Mouse (Mus musculus) frontal cortex, postnatal 10 days (tissue): ENCODE measurements around the gene Nr3c2.

Experiments
- DNase-seq, 2 experiments: peaks; one replicate each; pipeline ENCODE4 v3.0.0; 2022; ENCODE audit warnings: low spot score in 2 of 2, mixed read lengths in 1 of 2

Nr3c2 gene

DNA sequence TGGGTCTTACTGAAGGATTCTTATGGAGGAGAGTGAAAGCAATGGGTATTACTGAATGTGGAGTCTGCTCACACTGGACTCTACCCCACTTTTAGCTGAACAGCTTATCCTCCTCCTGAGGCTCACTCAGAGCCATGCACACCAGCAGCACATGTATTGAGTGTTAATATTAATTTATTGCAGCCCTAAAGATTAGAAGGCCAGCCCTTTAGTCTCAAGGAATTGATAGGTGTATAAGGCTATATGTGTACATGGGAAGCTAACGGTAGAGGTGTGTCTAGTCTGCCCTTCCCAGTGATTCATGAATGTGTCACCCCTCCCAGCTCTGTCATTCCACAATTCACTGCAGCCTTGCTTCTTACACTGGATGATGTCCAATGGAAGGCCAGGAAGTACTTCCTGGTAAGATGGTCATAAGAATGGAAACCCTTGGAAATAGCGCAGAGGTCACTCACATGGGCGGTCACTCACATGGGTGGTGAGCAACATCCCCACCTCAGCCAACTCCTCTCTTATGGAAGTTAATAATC lies 156.3 kb downstream of the Nr3c2 start:
- DNase-seq = no peak

DNA sequence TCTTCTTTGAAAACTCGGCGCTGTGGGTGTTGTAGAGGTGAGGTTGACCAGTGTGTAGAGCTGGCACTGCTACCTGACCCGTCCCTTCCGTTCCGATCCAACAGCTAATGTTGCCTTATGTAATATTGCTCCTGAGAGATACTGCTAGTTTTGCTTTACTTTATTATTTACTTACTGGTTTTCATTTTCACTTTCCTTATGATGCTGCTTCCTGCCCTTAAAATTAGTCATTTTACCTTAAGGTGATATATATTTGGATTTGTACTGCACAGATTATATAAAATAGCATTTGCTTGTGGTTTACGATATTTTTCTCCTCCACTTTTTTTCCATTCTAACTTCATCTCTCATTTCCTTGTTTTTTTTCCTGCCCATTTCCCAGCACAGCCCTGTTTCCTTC lies 157.6 kb downstream of the Nr3c2 start:
- no peak for DNase-seq

DNA sequence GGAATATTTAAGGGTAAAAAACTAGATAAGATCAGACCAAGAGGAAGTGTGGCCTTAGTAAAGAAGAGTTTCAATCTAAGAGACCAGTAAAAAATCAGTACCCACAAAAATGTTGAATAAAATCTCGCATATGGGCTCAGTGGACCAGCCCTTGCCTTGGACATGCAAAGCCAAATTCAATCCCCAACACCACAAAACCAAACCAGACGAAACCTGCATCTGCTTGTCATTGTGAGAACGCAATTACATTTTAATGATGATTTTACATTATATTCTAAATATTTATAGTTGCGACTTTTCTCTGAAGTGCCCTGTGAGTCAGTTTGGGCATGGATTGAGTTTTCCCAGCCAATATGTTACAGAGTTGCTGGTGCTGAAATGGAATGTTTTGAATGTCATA lies 183.4 kb downstream of the Nr3c2 start:
- no peak for DNase-seq

DNA sequence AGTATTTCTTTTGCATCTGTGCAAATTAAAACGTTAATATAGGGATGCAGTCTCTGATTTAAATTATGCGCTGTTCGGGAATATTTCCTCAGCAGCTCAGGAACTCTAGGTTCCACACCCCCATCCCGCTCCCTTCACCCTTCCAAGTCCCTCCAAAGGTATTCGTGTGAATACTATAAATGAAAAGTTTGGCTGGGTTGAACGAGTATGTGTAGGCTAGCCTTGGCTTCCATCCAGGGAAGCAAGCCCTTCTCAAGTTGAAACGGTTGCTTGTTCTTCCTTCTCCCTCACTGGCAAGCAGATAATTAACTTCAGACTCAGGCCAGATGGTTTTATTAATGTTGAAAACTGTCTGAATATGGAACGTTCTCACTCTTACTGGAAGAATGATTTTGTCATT lies 186.8 kb downstream of the Nr3c2 start:
- DNase-seq = peak in 1 of 2 experiments; percentile 11

DNA sequence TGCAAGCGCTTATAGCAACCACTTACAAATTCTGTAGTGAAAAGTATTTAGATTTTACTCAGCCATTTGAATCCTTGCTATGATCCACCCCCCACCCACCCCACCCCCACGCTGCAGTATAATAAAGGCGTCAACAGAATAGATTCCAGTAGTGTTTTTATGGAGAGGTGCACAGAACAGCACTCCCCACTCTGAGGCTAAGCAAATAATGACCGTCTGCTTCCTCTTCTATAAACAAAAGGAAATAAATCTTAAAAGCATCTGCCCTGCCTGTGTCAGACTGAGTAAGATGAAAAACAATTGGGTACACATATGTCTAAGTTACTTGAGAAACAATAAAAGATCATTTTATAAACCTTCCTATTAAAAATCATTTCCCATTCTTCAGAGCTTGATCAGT lies 197.5 kb downstream of the Nr3c2 start:
- DNase-seq = no peak

DNA sequence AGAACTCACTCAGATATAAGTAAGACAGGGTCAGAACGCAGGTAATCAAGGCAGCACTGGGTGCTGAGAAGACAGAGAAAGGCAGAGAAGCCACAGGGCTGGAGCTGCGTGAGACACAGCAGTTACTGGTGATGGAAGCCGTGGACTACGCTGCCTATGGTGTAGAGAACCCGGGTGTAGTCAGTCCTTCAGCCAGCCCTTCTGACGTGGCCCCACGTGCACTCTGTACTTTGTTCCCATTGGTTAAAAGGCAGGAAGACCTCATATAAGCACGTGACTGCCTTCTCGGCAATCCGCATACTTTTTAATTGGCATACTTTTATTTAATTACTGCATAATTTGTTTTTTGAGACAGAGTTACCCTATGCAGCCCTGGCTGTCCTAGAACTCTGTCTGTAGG lies 198.9 kb downstream of the Nr3c2 start:
- DNase-seq = no peak

DNA sequence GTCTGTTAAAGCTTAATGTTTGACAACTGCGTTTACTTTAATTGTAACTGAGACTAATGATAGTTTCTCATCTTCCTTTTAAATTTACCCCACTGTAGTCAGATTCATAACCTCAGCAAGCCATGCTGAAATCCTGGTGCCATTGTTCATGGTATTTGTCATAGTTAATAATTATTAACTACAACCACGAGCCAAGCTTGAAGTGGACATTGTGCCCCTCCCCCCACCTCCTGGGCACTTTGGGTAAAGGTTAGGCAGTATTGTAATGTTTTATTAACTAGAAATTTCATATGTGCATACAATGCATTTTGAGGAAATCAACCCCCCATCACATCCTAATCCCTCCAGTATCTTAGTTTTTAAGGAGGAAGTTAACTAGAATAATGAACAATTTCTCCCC lies 201.1 kb downstream of the Nr3c2 start:
- no peak for DNase-seq

DNA sequence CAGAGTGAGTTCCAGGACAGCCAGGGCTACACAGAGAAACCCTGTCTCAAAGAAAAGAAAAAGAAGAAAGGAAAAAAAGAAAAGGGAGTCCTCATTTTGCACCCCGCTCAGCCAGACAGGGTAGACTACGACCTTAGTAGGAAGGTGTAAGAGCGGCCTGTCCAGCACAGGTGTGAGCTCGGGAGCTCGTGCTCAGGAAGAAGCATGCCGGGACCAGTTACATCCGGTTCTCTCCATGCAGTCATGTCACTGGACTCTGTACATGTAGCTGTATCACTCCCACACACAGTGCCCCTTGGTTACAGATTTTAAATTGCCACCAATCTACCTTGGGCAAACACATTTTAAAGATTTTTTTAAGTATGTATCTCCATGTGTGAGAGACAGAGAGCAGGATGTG lies 203.6 kb downstream of the Nr3c2 start:
- DNase-seq = no peak

DNA sequence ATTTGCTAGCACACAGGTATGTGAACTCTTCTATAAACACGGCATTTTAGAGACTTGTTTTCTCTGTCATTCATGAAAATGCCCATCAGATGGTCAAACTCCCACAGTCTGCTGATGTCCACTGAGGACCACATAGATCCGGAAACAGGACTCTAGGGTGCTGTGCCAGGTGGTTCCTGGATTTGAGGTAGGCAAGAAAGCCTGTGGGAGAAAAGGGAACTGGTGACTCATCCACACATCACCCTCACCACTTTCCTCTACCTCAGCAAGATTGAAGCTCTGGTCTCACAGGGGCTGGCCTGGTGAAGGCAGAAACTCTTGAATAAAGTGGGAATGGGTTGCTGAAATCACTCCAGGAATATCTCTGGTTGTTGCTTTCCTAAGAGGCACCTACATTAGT lies 213.5 kb downstream of the Nr3c2 start:
- DNase-seq = no peak

DNA sequence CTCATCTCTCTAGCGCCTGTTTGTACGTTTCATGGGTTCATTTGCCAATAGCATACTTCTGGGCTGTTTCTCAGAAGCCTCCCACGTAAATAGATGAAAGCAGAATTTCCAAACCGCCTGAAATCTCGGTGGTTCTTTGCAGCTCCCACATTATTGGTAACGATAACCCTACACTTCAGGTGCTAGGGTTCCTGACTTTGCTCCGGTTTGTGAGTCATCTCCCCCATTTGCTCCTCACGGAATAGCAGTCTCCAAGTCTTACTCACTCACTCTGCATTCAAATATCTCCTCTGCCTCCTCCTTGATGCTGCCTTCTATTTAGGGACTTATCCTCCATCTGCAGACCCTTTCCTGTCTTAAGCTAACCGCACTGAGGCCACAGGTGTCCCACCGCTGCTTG lies 215.5 kb downstream of the Nr3c2 start:
- no peak for DNase-seq

DNA sequence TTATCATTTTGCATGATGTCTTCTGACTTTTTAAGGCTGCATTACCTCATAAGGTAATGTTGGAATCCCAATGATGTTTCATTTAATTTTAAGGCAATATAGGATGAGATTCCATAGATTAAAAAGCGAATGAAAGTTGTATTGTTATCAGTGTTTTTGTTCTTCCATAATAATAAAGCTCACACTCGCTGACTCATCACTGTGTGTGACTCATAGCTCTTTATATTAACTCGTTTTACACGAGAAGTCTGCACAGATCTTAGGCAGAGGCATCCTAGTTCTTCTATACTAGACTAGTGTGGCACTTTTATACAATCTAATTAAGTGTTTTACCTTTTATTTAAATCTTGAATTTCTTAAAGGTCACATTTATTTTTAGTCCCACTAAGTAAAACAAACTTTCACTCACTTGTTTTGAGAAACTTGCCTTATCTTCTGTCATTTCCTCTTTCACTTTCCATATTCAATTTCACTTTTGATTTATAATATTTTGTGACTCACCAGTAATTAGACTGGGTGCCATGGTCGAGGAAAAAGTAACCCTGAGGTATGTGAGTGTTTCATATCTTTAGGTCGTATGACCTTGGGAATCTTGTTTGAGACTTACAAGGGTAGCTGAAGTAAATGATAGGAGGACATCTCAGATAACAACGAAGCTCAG lies 217.3 kb downstream of the Nr3c2 start:
- DNase-seq = no peak

DNA sequence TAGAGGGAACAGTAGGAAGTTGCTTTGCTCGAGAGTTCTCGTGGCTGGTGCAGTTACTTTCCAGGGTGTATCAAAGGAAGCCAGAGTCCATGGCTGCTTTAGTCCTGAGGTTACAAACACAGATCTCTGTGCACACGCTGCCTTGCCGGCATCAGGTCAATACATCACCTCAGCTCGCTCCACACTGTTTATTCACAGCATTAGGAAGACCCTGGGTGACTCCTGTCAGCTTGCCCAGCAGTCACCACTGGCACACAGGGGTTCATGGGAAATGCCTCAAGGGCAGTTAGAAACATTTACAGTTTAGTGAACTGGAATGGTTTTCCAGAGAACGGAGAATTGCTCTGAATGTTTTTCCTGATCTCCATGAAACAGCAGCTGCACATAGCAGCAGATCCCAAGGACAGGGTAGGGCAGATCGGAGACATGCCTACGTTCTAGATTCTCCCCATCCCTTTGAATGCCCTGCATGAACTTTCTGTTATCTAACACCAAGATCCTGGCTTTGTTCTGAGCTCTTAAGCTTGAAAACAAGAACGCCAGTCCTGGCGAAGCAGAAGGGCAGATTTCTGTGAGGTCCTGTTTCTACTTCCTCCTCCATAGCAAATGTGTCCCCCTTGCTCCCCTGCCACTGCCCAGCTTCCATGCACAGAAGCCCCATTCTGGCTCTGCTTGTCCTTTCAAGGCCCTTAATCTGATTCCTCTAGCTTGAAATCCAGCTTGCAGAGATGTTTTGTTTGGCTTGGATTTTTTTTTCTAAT lies 221.7 kb downstream of the Nr3c2 start:
- DNase-seq = no peak

DNA sequence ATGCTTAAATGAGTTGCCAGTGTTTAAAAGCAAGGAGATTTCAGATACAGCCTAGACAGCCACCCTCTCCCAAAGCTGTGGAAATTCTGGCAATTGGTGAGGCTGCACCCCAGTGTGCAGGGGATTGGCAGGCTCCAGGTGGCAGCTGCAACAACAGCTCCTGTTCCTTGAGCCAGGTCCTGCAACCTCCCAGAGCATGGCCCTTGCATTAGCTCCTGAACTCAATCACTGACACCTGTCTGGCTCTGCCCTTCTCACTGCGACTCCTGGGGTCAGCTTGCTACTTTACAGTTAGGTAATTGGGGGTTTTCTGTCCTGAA lies 222.3 kb downstream of the Nr3c2 start:
- DNase-seq = no peak

DNA sequence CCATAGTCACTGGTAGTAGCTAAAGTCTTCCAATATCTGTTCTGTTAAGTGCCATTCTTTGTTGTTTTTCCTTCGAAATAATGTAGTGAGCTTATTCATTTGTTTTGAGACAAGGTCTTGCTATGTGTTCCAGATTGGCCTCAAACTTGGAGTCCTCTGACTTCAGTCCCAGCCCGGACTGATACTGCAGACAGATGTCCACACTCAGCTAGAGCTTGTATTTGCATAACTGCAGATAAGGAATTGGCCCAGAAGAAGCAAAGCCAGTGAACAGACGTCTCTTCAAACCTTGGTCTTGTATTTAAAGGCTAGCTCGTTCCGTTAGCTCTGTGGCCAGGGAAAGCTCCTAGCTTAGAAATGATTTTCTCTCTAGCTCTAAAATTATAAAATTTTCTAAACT lies 223.1 kb downstream of the Nr3c2 start:
- DNase-seq = no peak

DNA sequence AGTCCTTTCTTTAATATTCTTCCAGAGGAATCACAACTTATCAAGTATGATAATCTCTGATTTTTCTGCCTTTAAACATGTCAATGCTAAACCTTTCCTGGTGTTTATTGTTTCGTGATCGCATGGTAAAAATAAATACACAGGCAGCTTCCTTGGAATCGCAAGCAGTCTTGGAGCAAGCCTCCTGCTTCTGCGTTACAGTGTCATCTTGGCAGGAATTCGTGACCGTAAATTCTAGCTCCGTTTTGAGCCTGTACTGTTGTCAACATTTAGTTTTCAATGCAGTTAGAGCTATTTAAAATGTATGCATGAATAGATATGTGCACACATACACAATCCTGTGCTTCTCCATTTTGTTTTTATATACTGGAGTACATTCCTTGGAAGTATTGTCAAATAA lies 226.5 kb downstream of the Nr3c2 start:
- DNase-seq = no peak

DNA sequence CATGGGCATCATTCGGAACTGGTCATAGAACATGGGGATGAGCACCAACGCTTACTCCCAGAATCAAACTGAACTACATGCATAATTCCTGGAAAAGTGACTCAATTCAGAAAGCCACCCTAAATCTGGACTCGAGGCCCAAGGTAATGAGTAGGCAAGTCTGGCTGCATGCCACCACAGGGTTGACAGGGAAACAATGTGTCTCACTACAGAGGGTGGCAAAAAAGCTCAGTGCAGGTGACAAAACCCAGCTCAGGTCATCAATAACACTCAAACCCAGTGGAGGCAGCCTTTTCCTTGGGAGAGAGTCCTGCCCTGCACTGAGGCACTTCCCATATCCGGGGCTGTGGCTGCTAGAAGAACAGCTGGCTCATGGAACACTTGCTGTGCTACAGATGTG lies 228.8 kb downstream of the Nr3c2 start:
- no peak for DNase-seq

DNA sequence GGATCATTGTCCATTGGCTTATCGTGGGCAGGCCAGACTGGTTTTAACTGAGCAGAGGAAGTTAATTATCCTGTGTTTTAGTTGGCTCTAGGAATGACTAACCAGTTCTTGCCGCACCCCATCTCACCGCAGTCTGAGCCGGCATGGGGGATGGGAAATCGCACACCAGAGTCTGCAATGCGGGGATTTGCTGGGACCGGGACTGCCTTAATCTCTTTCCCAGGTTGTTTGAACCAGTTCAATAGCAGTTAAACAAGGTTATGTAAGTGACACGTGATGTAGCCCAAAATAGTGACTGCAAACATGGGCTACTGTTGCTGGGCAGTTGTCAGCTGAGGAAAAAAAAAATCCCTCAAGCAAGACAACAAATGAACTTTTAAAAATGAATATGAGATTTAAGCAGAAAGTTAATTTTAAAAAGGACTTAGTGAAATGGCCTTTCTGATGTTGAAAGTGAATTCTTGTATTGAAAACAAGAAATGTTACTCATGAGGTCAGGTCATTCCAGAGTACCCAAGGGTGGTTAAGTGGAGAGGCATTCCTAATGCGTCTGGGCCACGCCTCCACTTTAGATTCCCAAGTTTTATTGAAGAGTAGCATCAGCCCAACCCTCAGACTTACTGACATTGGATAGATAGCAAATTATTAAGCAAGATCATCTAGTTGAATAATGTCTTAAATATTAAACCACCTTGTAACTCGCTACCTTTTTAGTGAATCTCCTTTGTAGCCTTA lies 233.8 kb downstream of the Nr3c2 start:
- DNase-seq = no peak

DNA sequence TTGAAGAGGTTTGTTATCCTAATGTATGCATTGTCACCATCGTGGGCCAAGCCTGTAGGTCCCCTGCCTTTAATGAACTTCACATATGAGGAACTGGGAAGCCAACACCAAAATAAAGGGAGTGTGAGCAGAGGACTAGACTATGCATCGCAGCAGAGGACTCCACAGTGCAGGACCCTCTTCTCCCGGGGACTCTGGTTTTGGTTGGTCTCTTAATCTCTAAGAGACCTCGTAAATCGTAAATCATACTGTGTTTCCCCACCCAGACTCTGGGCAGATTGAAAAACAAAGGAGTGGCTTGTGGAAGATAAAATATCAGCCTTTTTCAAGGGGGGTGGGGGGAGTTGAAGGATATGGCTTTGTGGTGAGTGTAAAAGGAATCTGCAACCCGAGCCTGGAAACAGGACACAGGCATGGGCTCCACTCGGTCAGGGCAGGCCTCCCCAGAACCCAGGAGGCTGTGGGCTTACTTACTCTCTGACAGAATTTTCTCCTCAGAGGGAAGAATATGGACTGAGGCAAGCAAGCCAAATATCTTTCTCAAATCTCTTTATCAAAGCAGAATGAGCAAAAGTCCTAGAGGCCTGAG lies 234.6 kb downstream of the Nr3c2 start:
- DNase-seq = no peak

DNA sequence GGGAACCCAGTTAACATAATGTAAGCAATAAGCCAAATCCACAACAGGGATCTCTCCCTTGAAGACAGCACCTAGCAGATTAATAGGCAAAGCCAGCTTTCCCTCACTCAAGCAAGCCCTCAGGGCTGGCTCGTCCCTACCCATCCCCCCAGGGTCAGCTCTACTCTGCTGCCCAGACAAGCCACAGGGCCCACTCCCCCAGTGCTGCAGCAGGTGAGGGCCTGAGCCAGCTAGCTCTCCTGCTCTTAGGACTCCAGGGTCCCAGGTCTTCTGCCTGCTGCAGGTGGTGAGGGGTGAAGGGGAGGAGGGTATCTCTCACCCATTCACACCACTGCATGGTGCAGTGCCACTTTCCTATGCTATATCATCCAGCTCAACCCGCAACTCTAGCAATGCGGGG lies 246.0 kb downstream of the Nr3c2 start:
- DNase-seq = no peak

DNA sequence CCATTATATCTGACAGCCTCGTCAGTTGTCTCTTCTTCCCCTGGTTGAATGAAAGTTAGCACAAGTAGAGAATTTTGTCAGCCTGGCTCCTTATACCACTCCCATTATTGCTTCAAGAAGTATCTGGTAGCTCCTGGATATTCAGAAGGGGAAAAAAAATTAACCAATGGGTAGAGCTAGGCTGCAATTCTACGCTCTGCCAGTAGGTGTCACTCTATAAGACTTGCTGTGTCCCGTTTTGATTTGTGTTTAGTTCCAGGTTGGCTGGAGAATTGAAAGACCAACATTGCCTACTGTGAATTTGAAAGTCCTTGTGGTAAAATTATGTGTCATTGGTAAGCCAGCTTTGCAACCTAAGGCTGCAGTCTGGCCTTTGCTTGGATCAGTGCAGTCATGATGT lies 255.3 kb downstream of the Nr3c2 start:
- no peak for DNase-seq

DNA sequence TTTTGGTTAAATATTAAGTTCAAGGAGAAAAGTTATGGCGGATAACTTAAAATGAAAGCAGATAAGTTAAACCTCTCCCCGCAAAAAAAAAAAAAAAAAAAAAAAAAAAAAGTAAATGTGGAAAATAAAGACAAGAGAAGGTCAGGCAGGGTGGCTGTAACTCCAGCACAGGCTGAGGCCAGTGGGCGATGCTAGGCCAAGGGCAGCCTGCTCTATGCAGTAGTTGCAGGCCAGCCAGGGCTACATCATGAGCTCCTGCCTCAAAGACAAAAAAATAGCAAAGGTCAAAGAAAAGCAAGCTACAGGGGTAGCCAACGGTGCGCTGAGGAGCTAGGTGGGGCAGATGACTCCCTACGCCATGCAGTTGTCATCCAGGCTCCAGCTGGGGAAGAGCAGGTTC lies 270.1 kb downstream of the Nr3c2 start:
- DNase-seq = no peak

DNA sequence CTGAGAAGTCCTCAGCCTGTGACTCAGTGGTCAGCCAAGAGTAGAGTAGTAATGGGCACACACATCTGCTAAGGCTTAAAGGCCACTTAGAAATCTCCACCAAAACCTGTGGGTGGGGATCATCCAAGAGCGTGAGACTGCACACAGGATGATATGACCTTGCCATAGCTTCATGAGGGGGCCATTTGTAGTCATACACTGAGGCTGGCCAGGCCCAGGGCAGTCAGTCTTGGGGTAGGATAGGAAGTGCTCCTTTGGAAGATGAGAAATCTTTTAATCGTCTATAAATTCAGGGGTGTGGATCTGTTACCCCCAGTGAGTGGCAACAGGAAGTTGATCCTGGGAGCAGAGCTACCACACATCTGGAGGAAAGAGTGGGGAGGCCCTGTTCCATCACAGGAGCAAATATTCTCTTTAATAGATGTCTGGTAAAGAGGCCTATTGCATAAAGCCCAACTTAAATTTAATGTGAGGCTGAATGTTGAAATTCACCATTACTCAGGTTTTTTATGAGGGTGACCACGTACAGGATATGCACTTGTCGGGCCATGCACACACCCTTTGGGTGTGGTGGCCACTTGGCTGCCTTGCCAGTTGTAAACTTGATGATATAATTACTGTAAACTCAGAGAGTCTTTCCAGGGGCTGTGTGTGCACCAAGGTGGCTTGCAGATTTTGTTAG lies 270.7 kb downstream of the Nr3c2 start:
- no peak for DNase-seq
